Mouse (Mus musculus): ENCODE results near the gene Cdc42bpg. TPM values are rescaled to one million over a fixed set of nuclear protein-coding genes. Genes with fewer than 3 reads are reported as not detected.

The Cdc42bpg gene
- polyA plus RNA-seq, 1 experiment from 2014 or later, result 0.40 TPM

DNA sequence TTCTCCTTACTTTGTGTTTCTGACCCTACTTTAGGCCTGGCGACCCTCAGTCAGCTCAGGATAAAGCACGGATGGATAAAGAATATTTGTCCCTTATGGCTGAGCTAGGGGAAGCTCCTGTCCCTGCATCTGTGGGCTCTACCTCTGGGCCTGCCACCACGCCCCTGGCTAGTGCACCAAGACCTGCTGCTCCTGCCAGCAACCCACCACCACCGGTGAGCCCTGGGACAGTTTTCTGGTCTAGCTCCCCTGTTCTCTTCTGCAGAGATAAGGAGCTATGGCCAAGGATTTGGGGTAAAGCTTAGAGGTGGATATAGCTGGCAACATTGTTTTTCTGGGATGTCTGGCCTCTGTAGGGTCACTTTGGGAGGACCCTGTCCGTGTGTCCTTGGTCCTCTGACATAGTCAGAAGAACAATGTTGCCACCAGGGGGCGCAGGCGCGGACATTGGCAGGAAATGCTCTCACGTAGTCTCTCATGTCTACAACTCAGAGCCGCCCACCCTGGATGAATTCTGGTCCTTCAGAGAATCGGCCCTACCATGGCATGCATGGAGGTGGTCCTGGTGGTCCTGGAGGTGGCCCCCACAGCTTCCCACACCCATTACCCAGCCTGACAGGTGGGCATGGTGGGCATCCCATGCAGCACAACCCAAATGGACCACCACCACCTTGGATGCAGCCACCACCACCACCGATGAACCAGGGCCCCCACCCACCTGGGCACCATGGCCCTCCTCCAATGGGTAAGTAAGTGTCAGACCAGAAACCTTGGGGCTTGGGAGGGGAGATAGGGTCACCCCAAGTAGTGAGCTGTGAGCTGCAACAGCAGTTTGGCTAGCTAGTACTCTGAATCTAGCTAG, 67.5 kb downstream of the Cdc42bpg start:
- Histone ChIP-seq H3K27ac (no peak overlapping the region), H3K9me3 (no peaks in the 10 kb centered on the region), H3K27me3 (replicated peaks) (no peaks in the 10 kb centered on the region), H3K4me1 (no peaks in the 10 kb centered on the region), H3K36me3 (replicated peaks) (peaks cover 74% of the 10 kb centered on the region), H3K4me2 (no peak overlapping the region), H3K4me3 (no peak overlapping the region), H3K9ac (no peak overlapping the region)
- 66% methylated on average over 12 of the region's 12 CpGs for WGBS
- 0 out of 2 replicates have a peak, but pooled peaks have one; percentile 27 for ATAC-seq (replicated peaks)

DNA sequence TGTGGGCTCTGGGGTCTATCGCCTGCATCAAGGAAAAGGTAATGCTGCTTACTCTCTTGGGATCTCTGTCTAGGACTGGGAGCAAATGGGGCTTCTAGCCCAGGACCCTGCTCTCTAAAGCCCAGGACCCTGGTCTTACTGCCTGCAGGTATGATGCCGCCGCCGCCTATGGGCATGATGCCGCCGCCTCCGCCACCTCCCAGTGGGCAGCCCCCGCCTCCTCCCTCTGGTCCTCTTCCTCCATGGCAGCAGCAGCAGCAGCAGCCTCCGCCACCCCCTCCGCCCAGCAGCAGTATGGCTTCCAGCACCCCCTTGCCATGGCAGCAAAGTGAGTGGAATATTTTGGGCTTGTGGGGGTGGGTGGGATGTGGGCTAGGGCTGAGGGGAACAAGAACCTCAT, 68.3 kb downstream of the Cdc42bpg start:
- no peak overlapping the region for H3K27ac ChIP-seq
- no peak for ATAC-seq (replicated peaks)
- no peaks in the 10 kb centered on the region for H3K4me1 ChIP-seq
- WGBS, result 99% methylated on average over 10 of the region's 10 CpGs
- H3K4me3 ChIP-seq, result no peak overlapping the region
- no peaks in the 10 kb centered on the region for H3K27me3 ChIP-seq (replicated peaks)
- peaks cover 70% of the 10 kb centered on the region for H3K36me3 ChIP-seq (replicated peaks)
- no peak overlapping the region for H3K4me2 ChIP-seq
- no peak overlapping the region for H3K9ac ChIP-seq
- no peaks in the 10 kb centered on the region for H3K9me3 ChIP-seq

MicroRNAs within 50 kb of the gene (microRNA counts, 519-probe panel; counts per million panel counts)
- 2,290 counts per million, percentile 34 among the panel's probes with 10 or more counts for microRNA mmu-miR-192

Small RNA genes lying within 50 kb of the gene (microRNA-seq; reads per million reads assigned to microRNA genes)
- gene Mir192, result 90.7 reads per million, percentile 53 among the genes with 10 or more reads in this experiment
- 72.1 reads per million, percentile 51 among the genes with 10 or more reads in this experiment for gene Mir194-2
- gene Mir6989, result 0.92 reads per million

Other genes starting within 250 kb of the Cdc42bpg start
- gene Mrpl49, start 248.7 kb upstream of the Cdc42bpg start, polyA plus RNA-seq (2015; fragmentation: Nextera tagmentation; extraction: Ambion mirVana), result 62.5 and 65.1 TPM in 2 replicates
- gene Fau, start 248.6 kb upstream of the Cdc42bpg start, polyA plus RNA-seq (2015; fragmentation: Nextera tagmentation; extraction: Ambion mirVana), result 459 and 483 TPM in 2 replicates
- gene Znhit2, start 245.3 kb upstream of the Cdc42bpg start, polyA plus RNA-seq (2015; fragmentation: Nextera tagmentation; extraction: Ambion mirVana), result 30.8 and 34.7 TPM in 2 replicates
- gene Tm7sf2, start 238.1 kb upstream of the Cdc42bpg start, polyA plus RNA-seq (2015; fragmentation: Nextera tagmentation; extraction: Ambion mirVana), result 51.3 and 53.8 TPM in 2 replicates
- gene Vps51, start 229.2 kb upstream of the Cdc42bpg start, polyA plus RNA-seq (2015; fragmentation: Nextera tagmentation; extraction: Ambion mirVana), result 100.0 and 102 TPM in 2 replicates
- not detected in 2 replicates for gene Tmem262, start 226.4 kb upstream of the Cdc42bpg start, polyA plus RNA-seq (2015; fragmentation: Nextera tagmentation; extraction: Ambion mirVana)
- gene Gm28374, start 224.2 kb upstream of the Cdc42bpg start, polyA plus RNA-seq (2015; fragmentation: Nextera tagmentation; extraction: Ambion mirVana), result 1.3 and 1.5 TPM in 2 replicates
- 86.8 and 87.6 TPM in 2 replicates for gene Zfpl1, start 221.5 kb upstream of the Cdc42bpg start, polyA plus RNA-seq (2015; fragmentation: Nextera tagmentation; extraction: Ambion mirVana)
- gene Cdca5, start 221.5 kb upstream of the Cdc42bpg start, polyA plus RNA-seq (2015; fragmentation: Nextera tagmentation; extraction: Ambion mirVana), result 5.1 and 7.2 TPM in 2 replicates
- not detected in 2 replicates for gene AC131692.1, start 212.0 kb upstream of the Cdc42bpg start, polyA plus RNA-seq (2015; fragmentation: Nextera tagmentation; extraction: Ambion mirVana)
- gene Naaladl1, start 200.7 kb upstream of the Cdc42bpg start, polyA plus RNA-seq (2015; fragmentation: Nextera tagmentation; extraction: Ambion mirVana), result 0.41 and 0.53 TPM in 2 replicates
- 48.3 and 51.2 TPM in 2 replicates for gene Sac3d1, start 187.8 kb upstream of the Cdc42bpg start, polyA plus RNA-seq (2015; fragmentation: Nextera tagmentation; extraction: Ambion mirVana)
- gene Snx15, start 178.2 kb upstream of the Cdc42bpg start, polyA plus RNA-seq (2015; fragmentation: Nextera tagmentation; extraction: Ambion mirVana), result 59.1 and 65.6 TPM in 2 replicates
- gene Batf2, start 165.5 kb upstream of the Cdc42bpg start, polyA plus RNA-seq (2015; fragmentation: Nextera tagmentation; extraction: Ambion mirVana), result 0.20 TPM in 1 of 2 replicates, not detected in the other
- gene Arl2, start 164.9 kb upstream of the Cdc42bpg start, polyA plus RNA-seq (2015; fragmentation: Nextera tagmentation; extraction: Ambion mirVana), result 146 and 150 TPM in 2 replicates
- gene Majin, start 122.1 kb upstream of the Cdc42bpg start, polyA plus RNA-seq (2015; fragmentation: Nextera tagmentation; extraction: Ambion mirVana), result not detected in 2 replicates
- not detected in 2 replicates for gene Gpha2, start 80.1 kb upstream of the Cdc42bpg start, polyA plus RNA-seq (2015; fragmentation: Nextera tagmentation; extraction: Ambion mirVana)
- gene Ppp2r5b, start 70.6 kb upstream of the Cdc42bpg start, polyA plus RNA-seq (2015; fragmentation: Nextera tagmentation; extraction: Ambion mirVana), result 141 and 149 TPM in 2 replicates
- 16.1 and 16.4 TPM in 2 replicates for gene Atg2a, start 64.8 kb upstream of the Cdc42bpg start, polyA plus RNA-seq (2015; fragmentation: Nextera tagmentation; extraction: Ambion mirVana)
- 107 and 111 TPM in 2 replicates for gene Ehd1, start 29.7 kb upstream of the Cdc42bpg start, polyA plus RNA-seq (2015; fragmentation: Nextera tagmentation; extraction: Ambion mirVana)
- gene Men1, start 28.5 kb downstream of the Cdc42bpg start, polyA plus RNA-seq (2015; fragmentation: Nextera tagmentation; extraction: Ambion mirVana), result 79.8 and 85.6 TPM in 2 replicates
- 20.0 and 21.7 TPM in 2 replicates for gene Map4k2, start 34.7 kb downstream of the Cdc42bpg start, polyA plus RNA-seq (2015; fragmentation: Nextera tagmentation; extraction: Ambion mirVana)
- gene Sf1, start 57.2 kb downstream of the Cdc42bpg start, polyA plus RNA-seq (2015; fragmentation: Nextera tagmentation; extraction: Ambion mirVana), result 112 and 119 TPM in 2 replicates
- gene Pygm, start 77.9 kb downstream of the Cdc42bpg start, polyA plus RNA-seq (2015; fragmentation: Nextera tagmentation; extraction: Ambion mirVana), result 5.9 and 9.5 TPM in 2 replicates
- 73.1 and 93.6 TPM in 2 replicates for gene Rasgrp2, start 92.9 kb downstream of the Cdc42bpg start, polyA plus RNA-seq (2015; fragmentation: Nextera tagmentation; extraction: Ambion mirVana)
- 44.6 and 44.9 TPM in 2 replicates for gene Nrxn2, start 112.3 kb downstream of the Cdc42bpg start, polyA plus RNA-seq (2015; fragmentation: Nextera tagmentation; extraction: Ambion mirVana)
- 0.17 and 0.32 TPM in 2 replicates for gene Slc22a12, start 236.6 kb downstream of the Cdc42bpg start, polyA plus RNA-seq (2015; fragmentation: Nextera tagmentation; extraction: Ambion mirVana)

Data from midbrain, embryonic 15.5 days (tissue).